Mouse (Mus musculus): Measurements from ENCODE around the gene Mrc1.
"Not testable (repeated sequence)": the region's sequence is repeated elsewhere in the genome, so short reads cannot be mapped to it uniquely, and the experiment has no call there.

Gene Mrc1

DNA sequence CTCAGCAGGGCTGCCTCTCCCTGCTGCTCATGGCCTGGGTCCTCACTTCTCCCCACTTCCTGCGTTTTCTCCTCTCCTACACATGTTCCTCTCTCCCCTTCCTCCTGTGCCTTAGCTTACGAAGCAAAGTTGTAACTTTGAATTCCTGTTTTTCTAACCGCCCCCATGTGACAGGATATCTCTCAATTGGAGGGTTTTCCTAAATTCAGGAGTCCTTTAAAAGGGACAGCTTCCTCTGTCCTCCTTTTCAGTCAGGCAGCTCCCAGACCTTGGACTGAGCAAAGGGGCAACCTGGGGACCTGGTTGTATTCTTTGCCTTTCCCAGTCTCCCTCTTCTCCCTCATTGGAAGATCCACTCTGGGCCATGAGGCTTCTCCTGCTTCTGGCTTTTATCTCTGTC, at the start of gene Mrc1:
TSS of gene Mrc1 (plus strand) at position 244 of the 400 bp plus-strand sequence.
- DNase-seq = no peak

DNA sequence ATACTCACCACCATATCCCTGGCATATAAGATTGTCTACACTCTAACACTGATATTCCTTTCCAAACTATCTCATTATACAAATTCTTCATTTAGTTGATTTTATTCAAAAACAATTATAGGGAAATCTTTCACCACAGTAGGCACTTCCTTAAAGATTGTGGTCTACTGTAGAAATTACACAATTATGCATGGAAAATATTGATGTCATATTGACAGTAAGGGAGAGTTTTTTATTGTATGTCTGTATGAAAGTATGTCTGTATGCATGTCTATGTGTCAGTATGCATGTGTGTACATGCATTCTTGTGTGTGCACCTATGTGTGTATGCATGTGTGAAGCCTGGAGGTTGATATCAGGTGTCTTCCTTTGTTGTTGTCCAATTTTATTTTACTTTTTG, 44.8 kb upstream of the Mrc1 start:
- DNase-seq = no peak

DNA sequence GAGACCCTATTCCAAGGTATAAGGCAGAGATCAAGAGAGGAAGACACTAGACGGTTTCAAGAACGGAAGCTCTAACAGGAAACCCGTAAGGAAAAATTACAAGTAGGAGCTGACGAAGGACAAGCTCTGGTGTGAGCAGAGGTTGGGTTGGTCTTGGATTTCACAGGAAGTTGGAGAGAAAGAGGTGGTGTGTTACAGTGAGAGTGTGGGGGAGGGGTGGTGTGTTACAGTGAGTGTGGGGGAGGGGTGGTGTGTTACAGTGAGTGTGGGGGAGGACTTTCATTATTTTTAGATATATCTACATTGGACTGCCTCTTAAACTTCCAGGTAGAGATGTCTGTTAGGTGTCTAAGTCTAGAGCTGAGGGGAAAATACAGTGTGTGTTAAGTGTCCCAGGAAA, 38.5 kb upstream of the Mrc1 start:
- DNase-seq = no peak

DNA sequence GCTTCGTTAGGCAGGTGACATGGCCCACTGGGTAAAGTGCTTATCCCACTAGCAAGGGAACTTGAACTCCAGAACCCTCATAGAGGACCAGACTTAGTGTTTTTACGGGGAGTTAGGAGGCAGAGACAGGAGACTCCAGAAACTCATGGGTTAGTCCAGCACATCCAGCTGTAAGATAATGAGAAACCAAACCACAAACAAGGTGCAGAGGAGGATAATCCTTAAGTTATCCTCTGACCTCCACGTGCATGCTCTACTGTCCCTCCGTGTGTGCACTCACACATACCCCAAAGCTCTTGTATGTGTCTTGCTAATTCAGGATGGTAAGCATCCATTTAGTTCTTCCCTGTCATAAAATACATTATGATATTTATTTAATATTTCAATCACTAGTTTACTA, 37.6 kb upstream of the Mrc1 start:
- DNase-seq = no peak

DNA sequence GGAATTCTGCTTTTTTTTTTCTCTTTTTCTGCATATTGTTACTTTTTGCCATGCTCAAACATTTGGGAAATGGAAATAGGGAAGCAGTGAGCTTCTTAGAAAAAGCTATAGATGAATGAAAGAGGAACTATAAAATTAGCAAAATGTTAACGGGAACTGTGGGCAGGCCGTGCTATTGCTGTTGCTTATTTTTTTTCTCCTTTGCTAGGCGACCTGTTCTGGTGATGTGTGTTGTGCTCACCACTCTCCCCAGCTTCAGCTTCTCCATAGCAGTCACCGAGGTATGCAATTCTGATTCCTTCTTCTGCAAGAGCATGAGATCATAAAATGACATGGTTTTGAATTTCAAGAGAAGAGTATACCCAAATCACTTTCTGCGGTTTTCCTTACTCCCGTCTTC, 37.1 kb upstream of the Mrc1 start:
- DNase-seq = no peak

DNA sequence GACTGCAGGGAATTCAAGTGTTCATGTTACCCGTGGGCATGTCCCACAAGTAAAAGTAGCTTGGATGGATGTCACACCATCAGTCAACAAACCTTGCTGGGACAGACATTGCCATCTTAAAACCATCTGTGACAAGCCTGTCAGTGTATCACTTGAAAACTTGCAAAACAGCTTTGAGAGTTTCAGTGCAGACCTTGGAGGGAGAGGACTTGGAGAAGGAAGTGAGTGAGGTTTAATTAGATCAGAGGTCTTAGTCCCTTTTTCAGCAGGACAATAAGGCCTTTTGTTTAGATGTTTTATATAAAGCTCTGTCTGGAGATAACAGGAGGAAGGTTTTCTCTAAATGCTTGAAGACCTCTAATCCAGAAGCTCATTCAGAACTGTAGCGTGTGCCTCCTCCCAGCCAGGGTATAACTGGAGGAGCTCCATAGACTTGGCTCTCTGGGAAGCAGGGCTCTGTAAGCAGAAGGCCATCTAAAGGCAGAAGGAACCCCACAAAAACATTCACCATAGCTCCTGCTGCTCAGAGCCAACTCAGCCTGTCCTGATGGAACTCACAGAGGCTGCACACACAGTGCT, 30.8 kb upstream of the Mrc1 start:
- DNase-seq = not testable (repeated sequence)

DNA sequence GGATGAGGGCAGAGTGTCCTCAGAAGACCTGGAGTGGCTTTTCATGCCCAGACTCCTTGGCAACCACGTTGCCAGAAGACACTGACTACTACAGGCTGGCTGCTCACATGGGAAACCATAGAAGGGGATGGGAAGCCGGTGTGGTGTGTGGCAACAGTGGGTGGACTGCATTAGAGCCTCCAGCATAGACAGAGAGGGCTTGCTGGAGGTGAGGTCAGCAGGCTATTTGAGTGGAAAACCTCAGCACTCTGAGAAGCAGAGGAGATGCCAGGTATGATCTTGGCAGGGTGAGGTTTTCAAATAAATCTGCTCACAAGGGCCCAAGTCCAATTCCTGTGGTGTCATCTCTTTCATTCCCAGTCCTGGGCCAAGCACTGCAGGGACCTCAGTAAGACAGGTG, 29.6 kb upstream of the Mrc1 start:
- no peak for DNase-seq

DNA sequence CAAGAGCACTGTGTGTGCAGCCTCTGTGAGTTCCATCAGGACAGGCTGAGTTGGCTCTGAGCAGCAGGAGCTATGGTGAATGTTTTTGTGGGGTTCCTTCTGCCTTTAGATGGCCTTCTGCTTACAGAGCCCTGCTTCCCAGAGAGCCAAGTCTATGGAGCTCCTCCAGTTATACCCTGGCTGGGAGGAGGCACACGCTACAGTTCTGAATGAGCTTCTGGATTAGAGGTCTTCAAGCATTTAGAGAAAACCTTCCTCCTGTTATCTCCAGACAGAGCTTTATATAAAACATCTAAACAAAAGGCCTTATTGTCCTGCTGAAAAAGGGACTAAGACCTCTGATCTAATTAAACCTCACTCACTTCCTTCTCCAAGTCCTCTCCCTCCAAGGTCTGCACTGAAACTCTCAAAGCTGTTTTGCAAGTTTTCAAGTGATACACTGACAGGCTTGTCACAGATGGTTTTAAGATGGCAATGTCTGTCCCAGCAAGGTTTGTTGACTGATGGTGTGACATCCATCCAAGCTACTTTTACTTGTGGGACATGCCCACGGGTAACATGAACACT, 28.2 kb upstream of the Mrc1 start:
- not testable (repeated sequence) for DNase-seq

DNA sequence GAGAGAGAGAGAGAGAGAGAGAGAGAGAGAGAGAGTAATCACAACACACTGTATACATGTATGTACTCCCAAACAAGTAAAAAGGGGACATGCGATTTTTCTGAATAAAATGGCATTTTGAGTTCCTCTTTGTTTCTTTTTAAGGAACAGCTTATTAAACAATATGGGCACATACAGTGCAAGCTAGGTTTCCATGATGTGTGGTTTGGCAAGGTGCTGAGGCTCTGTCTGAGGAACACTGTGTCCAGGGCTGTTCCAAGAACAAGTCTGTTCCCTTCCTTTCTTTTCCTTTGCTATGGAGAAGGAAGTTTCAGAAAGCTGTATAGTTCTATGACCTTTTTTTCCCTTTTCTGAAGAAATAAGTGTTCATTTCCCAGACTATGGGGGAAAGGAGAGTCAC, 24.9 kb upstream of the Mrc1 start:
- no peak for DNase-seq

DNA sequence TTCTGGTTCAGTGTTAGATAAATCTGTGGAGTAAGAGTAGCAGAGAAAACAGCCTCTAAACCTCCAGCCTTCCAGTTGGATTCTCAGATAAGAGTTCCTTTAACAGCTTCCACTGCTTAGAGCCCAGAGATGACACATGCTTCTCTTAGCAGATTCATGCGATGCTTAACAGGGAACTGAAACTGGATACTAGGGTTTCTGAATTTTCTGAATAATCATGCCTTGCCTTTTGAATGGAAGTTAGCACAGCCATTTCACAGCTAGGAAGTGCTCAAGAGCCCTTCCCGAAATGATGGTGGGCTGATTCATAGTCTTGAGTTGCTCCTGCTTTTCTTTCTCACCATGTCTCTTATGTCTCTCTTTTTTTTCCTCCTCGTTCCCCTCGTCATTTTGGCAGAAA, 22.4 kb upstream of the Mrc1 start:
- DNase-seq = no peak

DNA sequence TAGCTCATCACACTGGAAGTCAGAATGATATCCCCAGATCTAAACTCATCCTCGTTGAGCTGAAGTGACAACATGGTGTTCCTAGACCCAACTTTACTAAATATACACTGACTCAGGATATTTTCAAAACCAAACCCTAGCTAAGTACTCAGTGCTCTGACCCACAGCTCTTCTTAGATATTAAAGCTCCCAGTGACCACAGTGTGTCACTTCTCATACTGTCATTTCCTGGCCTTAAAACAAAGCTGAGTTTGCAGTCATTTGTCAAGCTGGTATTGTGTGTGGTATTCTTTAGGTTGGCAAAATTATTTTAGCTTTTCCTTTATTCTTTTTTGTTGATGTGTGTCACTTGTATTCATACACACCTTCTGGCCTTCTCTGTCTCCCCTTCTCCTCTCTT, 18.5 kb upstream of the Mrc1 start:
- no peak for DNase-seq

DNA sequence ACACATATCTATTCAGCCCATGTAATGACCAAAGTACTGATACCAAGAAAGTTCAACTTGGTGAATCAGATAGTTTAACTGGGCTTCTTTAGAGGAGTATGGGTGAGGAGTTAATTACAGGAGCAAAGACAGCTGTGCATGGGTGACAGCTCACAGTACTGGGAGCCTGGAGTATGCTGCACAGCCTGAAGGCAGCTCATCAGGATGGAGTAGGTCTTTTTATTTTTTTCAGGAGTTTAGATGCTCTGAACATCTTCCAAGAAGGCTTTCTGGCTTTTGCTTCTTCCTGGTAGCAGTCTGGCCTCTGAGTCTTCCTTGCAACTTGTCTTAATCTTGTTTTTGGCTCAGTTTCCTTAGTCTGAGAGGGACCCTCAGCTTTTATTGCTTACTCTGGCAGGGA, 17.6 kb upstream of the Mrc1 start:
- DNase-seq = peak; percentile 8 to 10

DNA sequence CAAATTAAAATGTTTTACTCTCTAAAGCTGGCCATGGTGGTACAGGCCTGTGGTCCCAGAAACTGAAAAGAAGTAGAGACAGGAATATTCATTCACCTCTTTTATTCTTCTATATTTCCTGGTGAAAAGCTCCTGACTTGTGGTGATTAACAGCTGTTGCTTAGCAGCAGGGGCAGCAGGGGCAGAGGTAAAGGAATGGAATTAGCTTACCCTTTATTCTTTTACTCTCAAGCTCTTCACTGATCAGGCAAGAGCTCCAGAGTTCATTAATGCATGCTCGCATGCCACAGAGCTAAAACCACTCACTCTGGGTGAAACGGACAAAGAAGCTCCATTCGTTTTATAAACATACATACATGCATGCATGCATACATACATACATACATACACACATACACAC, 14.4 kb upstream of the Mrc1 start:
- DNase-seq = no peak

DNA sequence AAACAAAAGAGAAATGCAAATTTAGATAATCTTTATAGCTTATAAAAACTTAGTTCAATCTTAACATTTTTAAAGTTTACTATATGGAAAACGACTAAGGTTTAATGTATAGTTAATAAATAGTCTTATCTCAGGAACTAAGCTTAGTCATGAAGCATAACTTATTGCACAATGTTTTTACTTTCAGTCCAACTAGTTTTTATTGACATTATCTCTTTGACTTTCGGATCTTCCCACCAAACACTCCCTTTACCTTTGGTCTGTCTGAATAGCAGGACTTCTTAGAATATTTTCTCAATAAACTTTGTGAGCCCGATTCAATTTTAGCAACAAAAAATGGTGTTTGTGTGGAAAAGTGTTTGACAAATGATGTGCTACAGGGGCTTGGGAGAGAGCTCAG, 12.5 kb upstream of the Mrc1 start:
- no peak for DNase-seq

DNA sequence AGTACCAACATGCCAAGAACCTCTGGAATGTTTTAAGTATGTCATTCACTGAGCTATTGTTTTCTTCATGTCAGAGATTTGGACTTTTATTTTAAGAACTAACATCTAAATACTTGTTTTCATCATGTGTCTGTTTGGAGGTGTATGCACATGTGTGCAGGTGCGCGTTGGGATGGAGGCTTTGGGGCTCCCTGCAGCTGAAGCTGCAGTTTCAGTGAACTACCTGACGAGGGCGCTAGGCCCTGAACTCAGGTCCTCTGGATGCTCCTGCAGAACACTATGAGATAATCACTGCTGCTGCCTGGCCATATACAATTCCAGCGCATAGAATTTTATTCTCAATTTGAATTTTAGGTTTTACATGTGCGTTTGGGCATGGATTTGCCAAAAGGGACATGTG, 11.1 kb upstream of the Mrc1 start:
- DNase-seq = no peak

DNA sequence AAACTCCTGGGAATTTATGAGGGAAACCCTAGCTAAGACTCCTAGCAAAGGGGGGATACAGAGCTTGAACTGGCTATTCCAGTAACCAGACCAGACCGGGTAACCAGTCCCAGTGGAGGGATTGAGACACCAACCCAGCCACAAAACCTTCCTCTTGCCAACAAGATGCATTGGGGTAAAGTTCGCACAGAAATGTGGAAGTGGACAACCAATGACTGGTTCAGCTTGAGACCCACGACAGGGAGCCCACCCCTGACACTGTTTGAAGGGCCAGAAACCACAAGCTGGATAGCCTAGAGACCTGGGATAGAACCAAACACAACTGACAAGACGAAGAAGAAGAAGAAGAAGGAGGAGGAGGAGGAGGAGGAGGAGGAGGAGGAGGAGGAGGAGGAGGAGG, 4.8 kb upstream of the Mrc1 start:
- no peak for DNase-seq

DNA sequence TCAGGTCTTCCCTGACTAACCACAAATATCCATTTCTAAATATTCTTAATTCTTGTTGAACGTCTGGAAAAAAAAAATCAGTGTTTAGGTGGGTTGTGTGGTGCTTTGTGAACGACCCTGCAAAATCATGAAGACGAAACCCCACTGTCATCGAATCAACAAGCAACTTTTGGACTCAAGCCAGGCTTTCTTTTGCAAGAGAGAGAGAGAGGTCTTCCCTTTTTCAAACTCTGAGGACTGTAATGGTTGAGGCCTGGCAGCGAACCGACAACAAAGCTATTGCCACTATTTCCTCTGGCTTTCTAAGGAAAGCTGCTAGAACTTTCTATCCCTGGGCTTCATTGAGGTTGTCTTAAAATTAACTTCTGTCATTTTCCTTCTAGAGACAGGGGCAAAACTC, 697 bp upstream of the Mrc1 start:
- no peak for DNase-seq

DNA sequence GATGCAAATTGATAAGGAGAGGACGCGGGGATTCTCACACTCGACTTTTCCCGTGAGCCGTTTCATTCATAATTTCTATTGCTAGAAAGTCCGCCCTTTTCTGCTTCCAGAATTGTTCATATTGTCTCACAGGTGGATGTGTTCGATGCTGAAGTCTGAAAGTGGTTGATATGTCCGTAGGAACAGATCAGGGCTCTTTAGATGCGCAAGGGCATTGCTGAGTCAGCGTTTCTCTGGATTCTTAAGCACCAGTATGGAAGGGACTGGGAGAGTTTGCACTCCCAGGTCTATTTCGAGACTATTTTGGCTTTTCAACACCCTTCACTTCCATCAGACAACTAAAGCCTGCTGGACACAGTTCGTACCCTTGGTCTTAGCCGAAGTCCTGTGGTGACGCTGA, 787 bp downstream of the Mrc1 start:
- no peak for DNase-seq

DNA sequence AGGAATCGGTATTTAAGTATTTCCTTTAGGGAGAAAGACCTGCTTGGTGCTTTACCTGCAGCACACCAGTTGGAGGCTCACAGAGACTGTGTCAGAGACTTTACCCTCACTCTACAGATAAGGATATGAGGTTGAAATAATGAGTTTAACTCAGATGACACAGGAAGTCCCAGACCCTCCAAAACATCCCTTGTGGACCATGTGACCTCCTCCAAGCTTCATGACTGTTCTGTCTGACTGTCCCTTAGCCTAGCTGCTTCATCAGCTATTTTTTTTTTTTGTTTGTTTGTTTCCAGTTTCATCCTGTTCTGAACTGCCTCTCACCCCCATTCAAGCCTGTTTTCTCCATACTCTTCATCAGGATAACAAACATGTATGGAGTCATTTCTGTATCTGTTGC, 3.7 kb downstream of the Mrc1 start:
- no peak for DNase-seq

DNA sequence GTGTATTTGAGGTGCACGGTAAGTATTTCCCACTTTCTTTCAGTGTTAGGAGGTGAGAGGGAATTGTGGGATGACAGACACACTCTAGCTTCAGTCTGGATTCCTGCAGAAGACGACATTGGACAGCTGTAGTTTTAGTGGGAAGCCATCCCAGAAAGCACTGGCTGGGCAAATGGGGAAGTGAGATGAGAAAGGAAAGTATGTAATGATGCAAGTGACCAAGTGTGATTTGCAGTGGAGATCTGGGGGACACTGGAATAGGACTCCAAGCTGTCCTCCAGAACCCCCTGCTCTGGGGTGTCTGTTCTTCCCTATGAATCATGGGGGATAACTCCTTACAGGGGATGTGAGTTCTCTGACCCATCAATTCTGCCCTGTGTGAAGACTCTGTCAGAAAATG, 4.8 kb downstream of the Mrc1 start:
- DNase-seq = no peak

DNA sequence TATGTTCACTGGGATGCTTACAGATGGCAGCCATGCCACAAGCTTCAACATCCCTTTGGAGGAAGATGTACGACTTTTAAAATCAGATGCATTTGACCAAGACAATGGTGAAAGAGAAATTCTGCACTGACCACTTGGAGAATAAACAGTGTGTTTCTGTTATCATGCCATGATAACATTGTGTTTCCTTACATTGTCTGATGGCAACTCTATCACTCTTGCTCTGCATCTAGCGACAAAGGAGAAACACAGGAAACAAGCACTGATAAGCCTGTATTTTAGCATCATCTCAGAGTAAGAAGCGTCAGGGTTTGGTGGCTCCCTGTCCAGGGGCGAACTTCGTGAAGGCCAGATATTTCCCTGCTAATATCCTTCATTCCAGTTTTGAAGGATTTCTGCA, 6.1 kb downstream of the Mrc1 start:
- no peak for DNase-seq

DNA sequence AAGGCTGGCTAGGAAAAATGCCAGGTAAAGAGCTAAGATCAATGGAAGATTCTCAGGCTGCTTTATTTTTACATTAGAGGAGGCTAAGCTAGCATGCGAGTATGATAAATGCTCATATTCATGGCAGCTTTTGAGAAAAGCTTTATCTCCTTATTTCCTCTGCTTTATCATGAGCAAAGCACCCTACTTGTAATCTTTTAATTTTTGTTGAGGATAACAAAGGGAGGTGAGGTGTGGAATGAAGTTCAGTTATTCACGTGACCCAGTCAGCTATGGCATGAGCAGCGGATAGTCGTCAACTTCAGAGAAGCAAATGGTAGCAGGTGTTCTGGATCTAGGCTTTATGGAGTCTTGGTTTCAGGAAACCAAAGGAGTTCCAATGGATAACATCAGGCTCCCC, 7.7 kb downstream of the Mrc1 start:
- no peak for DNase-seq

DNA sequence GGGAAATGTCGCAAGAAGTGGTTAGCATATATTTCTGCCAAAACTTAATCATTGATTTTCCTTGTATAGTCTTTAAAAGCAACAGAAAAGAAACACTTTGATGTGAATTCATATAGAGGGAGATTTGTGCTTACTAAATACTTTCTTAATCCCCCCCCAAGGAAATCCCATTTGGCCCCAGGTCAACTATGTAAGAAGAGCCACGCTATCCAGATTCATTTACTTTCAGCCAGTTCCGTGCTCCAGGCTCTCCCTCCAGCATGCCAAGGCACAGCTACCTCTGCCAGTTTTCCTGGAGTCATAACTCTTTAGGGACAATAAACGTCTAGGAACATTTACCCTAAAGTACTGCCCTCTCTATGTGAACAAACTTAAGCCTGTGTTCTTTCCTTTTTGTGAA, 8.5 kb downstream of the Mrc1 start:
- no peak for DNase-seq

DNA sequence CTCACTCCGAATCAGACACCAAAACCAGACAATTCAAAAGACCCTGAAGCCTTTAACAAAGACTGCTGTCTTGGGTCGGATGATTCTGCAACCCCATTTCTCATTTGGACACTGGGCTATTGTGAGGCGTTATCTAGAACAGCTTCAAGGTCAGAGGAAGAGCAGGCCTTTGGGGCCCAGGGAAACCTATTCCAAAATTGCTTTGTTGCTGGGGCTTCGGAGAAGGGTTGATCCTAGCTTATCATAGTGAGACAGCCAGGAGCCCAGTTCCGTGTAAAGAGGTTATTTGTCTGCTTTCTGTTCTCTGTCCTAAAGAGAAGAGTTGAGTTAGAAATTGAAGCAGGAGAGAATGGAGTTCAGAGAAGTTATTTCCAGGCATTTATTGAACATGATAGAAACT, 10.0 kb downstream of the Mrc1 start:
- DNase-seq = no peak

DNA sequence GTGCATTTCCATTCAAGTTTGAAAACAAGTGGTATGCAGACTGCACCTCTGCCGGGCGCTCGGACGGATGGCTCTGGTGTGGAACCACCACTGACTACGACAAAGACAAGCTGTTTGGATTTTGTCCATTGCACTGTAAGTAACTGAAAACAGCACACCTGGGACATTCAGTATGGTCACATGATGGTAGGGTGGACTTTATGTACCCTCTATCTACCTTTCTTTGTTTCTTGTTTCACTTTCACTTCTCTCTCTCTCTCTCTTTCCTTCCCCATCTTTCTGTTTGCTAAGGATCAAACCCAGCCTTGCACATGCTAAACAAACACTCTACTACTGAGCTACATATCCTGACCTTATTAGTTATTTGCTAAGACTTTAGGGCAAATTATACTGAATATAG, 15.0 kb downstream of the Mrc1 start:
- DNase-seq = no peak

DNA sequence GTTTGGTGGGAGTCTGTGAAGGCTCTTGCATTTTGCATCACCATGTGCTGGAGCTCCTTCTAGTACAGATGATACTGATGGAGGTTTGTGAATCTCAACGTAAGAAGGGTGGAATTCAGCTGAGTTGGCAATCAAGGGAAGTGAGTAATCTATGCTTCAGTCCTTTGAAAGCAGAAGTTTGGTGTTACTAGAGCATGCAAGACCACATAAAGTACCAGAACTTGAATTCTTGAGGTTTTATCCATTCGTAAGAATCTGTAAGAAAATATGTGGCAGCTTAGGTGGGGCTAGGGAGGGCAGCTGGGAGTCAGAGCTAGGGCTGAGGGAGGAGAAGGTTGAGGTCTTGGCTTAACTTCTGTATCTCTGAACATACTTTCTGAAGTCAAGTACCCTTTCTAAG, 15.5 kb downstream of the Mrc1 start:
- no peak for DNase-seq

Data from kidney, postnatal 4 days (tissue).